Mouse (Mus musculus): ENCODE measurements around the gene Pik3r2.
A peak's percentile ranks its signal among the peaks of the same experiment; 100 is the strongest.

GRCm38 (mm10) chr8:70763354-70763753 lies 13.2 kb downstream of the Pik3r2 start:
- TF ChIP-seq CTCF (IDR thresholded peaks at IDR 0.05; ENCODE audit: extremely low read depth, insufficient read depth, insufficient read length, insufficient replicate concordance): peak; percentile 75; the same call in 1 of the 2 replicates
- no peak for TF ChIP-seq POLR2A (IDR thresholded peaks at IDR 0.05; ENCODE audit: low read depth, low read length)

All from spleen, adult 2 months (tissue).